Mouse (Mus musculus) fibroblast of lung, adult 2 months (primary cell): ENCODE results near the gene Hnrnpm.

Experiments used
- DNase-seq: peaks from one replicate; pipeline ENCODE4 v3.0.0-alpha.2; 2011; ENCODE audit warnings: low read depth

The Hnrnpm gene

DNA sequence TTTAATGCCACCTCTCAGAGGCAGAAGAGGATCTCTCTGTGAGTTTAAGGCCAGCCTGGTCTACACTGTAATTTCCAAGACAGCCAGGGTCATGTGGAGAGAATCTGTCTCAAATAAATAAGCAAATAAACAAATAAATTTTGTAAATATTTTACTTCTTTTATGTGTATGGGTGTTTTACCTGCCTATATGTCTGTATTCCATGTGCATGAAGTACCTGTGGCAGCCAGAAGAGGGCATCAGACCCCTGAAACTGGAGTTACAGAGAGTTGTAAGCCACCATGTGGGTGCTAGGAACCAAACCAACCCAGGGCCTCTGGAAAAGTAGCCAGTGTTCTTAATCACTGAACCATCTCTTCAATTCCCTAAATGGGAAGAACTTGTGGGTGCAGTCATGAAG lies 89.4 kb downstream of the Hnrnpm start:
- no peak for DNase-seq
